Mouse (Mus musculus): ENCODE measurements around the gene Pcsk5. TPM values are rescaled to one million over a fixed set of nuclear protein-coding genes. Genes with fewer than 3 reads are reported as not detected.

The Pcsk5 gene
- polyA plus RNA-seq, 1 experiment from 2014 or later: 27.8 TPM

- H3K27ac ChIP-seq: peak overlapping the region; percentile 61
- H3K4me2 ChIP-seq: no peak overlapping the region
- no peak overlapping the region for H3K9ac ChIP-seq
- 56% methylated on average over 4 of the region's 4 CpGs for WGBS
- H3K4me1 ChIP-seq: 0 out of 2 replicates have a peak, but pooled peaks cover 5% of the 10 kb centered on the region
- H3K27me3 ChIP-seq: no peaks in the 10 kb centered on the region
- H3K4me3 ChIP-seq (replicated peaks): no peak overlapping the region
- no peaks in the 10 kb centered on the region for H3K36me3 ChIP-seq
- peak; percentile 86; the same call in 1 of the 2 replicates for ATAC-seq (replicated peaks; ENCODE audit: low FRiP score)
- no peaks in the 10 kb centered on the region for H3K9me3 ChIP-seq (replicated peaks)
Observed at GRCm38 (mm10) chr19:17439476-17440189, 397.8 kb downstream of the Pcsk5 start.

DNA sequence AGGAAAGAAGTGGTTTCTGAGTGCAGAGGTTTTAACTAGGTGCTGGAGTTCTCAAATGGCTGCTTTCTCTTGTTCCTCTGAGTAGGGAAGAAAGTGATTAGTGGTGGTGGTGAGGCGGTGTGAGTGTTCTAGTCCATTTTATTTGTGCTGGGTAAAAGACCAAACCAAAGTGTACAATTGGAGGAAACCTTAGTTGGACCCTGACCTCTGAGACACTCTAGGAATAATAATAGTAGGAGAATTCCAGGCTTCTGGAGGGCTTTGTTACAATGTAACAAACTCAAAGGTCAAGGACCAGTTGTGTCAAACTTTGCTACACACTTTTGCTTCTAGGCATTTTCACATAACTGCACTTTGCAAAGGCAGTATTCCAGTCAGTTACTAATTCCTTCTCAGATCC lies 400.8 kb downstream of the Pcsk5 start:
- Histone ChIP-seq H3K4me3 (replicated peaks) (no peak overlapping the region), H3K27me3 (no peaks in the 10 kb centered on the region), H3K27ac (peak overlapping the region; percentile 33; the same call in 1 of the 2 replicates), H3K4me1 (0 out of 2 replicates have a peak, but pooled peaks cover 5% of the 10 kb centered on the region), H3K4me2 (no peak overlapping the region), H3K36me3 (no peaks in the 10 kb centered on the region), H3K9ac (no peak overlapping the region), H3K9me3 (replicated peaks) (no peaks in the 10 kb centered on the region)
- 79% methylated on average over 1 of the region's 1 CpGs for WGBS
- no peak for ATAC-seq (replicated peaks; ENCODE audit: low FRiP score)

- Histone ChIP-seq H3K9me3 (replicated peaks) (no peaks in the 10 kb centered on the region), H3K9ac (no peak overlapping the region), H3K36me3 (no peaks in the 10 kb centered on the region), H3K27me3 (no peaks in the 10 kb centered on the region), H3K4me1 (no peaks in the 10 kb centered on the region), H3K27ac (no peak overlapping the region), H3K4me2 (no peak overlapping the region), H3K4me3 (replicated peaks) (no peak overlapping the region)
- 84% methylated on average over 2 of the region's 2 CpGs for WGBS
- no peak for ATAC-seq (replicated peaks; ENCODE audit: low FRiP score)
Observed at GRCm38 (mm10) chr19:17428561-17428914, 408.9 kb downstream of the Pcsk5 start.

DNA sequence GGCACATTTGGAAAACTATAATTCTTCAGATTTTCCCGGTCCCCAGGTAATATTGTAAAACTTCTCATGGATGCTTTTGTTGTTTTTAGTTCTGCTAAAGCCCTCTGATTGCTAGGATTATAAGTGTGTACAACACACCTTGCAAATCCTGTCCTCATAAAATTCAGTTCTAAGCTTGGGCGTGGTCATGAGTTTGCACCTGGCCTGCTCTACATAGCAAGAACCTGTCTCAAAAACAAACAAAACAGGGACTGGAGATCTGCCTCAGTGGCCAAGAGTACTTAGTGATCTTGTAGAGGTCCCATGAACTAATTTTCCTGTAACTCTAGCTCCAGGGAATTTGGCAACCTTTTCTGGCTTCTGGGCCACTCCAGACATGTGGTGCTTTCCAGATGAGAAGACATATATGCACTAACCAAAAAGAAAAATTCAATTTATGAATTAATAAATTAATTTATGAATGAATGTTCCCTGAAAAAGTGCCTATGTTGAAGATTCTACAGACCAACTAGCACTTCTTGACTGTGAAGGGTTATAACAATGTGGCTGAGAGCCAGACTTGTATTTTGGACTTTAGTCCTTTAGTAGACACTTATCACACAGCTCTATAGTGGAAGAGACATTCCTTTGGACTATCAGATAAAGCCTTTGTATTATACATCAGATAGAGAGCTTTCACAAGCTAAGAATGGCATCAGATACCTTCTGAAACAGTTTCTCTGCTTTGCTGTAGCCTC lies 409.4 kb downstream of the Pcsk5 start:
- no peaks in the 10 kb centered on the region for H3K36me3 ChIP-seq
- no peak overlapping the region for H3K27ac ChIP-seq
- ATAC-seq (replicated peaks; ENCODE audit: low FRiP score): no peak
- no peaks in the 10 kb centered on the region for H3K4me1 ChIP-seq
- H3K9me3 ChIP-seq (replicated peaks): no peaks in the 10 kb centered on the region
- no peak overlapping the region for H3K9ac ChIP-seq
- no peak overlapping the region for H3K4me2 ChIP-seq
- 95% methylated on average over 2 of the region's 2 CpGs for WGBS
- H3K27me3 ChIP-seq: no peaks in the 10 kb centered on the region
- H3K4me3 ChIP-seq (replicated peaks): no peak overlapping the region

- H3K9me3 ChIP-seq (replicated peaks): no peaks in the 10 kb centered on the region
- no peak overlapping the region for H3K27ac ChIP-seq
- no peak overlapping the region for H3K9ac ChIP-seq
Observed at GRCm38 (mm10) chr19:17423306-17423705, 414.1 kb downstream of the Pcsk5 start.

DNA sequence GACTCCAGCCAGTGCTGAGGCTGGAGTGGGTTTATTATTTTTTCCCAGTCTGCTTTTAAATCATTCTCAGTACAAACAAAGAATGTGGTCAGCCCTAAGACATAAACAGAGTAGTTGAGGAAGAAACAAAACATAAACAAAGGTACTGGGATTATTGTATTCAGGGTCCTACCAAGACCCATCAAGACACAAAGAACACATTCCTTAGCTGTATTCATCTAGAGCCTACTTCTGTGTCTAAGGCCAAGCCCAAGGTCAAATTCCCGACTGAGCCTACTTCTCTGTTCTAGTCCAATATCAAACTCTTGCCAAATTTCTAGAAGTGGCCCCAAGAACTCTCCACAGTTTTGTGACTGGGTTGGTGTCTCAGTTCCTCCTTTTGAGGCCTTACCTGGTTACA lies 419.6 kb downstream of the Pcsk5 start:
- Histone ChIP-seq H3K27me3 (no peaks in the 10 kb centered on the region), H3K4me1 (0 out of 2 replicates have a peak, but pooled peaks cover 4% of the 10 kb centered on the region), H3K4me2 (no peak overlapping the region), H3K4me3 (replicated peaks) (no peak overlapping the region), H3K9ac (no peak overlapping the region), H3K36me3 (no peaks in the 10 kb centered on the region), H3K27ac (no peak overlapping the region), H3K9me3 (replicated peaks) (no peaks in the 10 kb centered on the region)
- no peak for ATAC-seq (replicated peaks; ENCODE audit: low FRiP score)
- whole genome bisulfite sequencing: 66% methylated on average over 1 of the region's 1 CpGs

More at GRCm38 (mm10) chr19:17423306-17423705, 414.1 kb downstream of the Pcsk5 start:
- no peak overlapping the region for H3K4me2 ChIP-seq
- ATAC-seq (replicated peaks; ENCODE audit: low FRiP score): no peak
- no peak overlapping the region for H3K4me3 ChIP-seq (replicated peaks)
- H3K36me3 ChIP-seq: no peaks in the 10 kb centered on the region
- H3K4me1 ChIP-seq: 0 out of 2 replicates have a peak, but pooled peaks cover 4% of the 10 kb centered on the region
- 78% methylated on average over 3 of the region's 3 CpGs for WGBS
- H3K27me3 ChIP-seq: no peaks in the 10 kb centered on the region

GRCm38 (mm10) chr19:17412915-17413459 lies 424.4 kb downstream of the Pcsk5 start:
- H3K4me3 ChIP-seq (replicated peaks): no peak overlapping the region
- no peak overlapping the region for H3K4me2 ChIP-seq
- no peaks in the 10 kb centered on the region for H3K4me1 ChIP-seq
- no peak overlapping the region for H3K27ac ChIP-seq
- H3K9ac ChIP-seq: no peak overlapping the region
- WGBS: 48% methylated on average over 4 of the region's 4 CpGs
- ATAC-seq (replicated peaks; ENCODE audit: low FRiP score): peak; percentile 46; the same call in 1 of the 2 replicates
- no peaks in the 10 kb centered on the region for H3K9me3 ChIP-seq (replicated peaks)
- no peaks in the 10 kb centered on the region for H3K36me3 ChIP-seq
- no peaks in the 10 kb centered on the region for H3K27me3 ChIP-seq

DNA sequence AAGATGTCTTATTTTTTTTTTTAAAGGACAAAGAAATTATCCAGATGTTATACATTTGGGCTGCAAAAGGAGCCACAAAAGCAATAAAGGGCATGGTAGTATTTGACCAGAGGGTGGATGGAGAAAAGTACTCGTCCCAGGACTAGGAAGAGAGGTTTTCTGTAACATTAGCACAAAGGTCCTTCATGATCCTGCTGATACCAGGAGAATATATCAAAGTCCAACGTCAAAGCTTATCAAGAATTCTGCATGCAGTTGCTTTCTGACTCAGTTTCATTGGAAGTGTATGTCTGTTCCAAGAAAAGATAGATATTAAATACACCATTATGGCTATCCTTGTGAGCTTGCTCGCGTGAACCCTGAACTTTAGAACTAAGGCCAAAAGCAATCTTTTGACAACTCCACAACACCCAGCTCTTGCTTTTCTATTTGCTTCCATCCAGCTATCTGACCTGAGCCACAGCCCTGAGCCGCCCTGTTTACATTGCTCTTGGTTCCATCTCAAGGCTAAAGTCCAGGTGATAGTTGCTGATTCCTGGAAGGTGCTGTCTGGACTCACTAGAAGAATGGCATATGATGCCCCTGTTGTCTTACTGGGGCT lies 426.9 kb downstream of the Pcsk5 start:
- H3K9me3 ChIP-seq (replicated peaks): peaks cover 4% of the 10 kb centered on the region; the same call in 1 of the 2 replicates
- no peak overlapping the region for H3K27ac ChIP-seq
- no peak overlapping the region for H3K9ac ChIP-seq
- no peak overlapping the region for H3K4me3 ChIP-seq (replicated peaks)
- no peaks in the 10 kb centered on the region for H3K27me3 ChIP-seq
- no peaks in the 10 kb centered on the region for H3K36me3 ChIP-seq
- no peak overlapping the region for H3K4me2 ChIP-seq
- H3K4me1 ChIP-seq: no peaks in the 10 kb centered on the region
- 83% methylated on average over 5 of the region's 5 CpGs for WGBS
- no peak for ATAC-seq (replicated peaks; ENCODE audit: low FRiP score)

DNA sequence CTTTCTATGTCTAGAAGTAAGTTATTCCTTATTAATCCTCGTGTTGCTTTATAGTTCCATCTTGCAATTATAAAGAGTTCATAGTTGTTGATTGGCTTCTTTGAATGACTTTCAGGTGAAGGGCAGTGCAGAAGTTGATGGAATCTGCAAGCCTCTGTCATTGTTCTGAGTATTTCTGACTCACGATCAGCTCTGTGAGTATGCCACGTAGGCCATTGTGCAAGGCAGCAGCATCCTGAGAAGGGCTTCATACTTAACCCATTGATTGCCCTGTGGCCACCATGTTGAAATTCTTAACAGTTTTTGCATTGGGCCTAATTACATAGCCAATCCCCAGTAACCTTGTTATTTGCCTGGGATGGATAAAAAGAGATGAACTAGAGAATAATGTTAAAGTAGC lies 428.1 kb downstream of the Pcsk5 start:
- Histone ChIP-seq H3K27me3 (no peaks in the 10 kb centered on the region), H3K9ac (no peak overlapping the region), H3K4me1 (no peaks in the 10 kb centered on the region), H3K4me3 (replicated peaks) (no peak overlapping the region), H3K4me2 (no peak overlapping the region), H3K27ac (no peak overlapping the region), H3K36me3 (no peaks in the 10 kb centered on the region), H3K9me3 (replicated peaks) (peaks cover 4% of the 10 kb centered on the region; the same call in 1 of the 2 replicates)
- 73% methylated on average over 3 of the region's 3 CpGs for WGBS
- no peak for ATAC-seq (replicated peaks; ENCODE audit: low FRiP score)

- Histone ChIP-seq H3K4me2 (no peak overlapping the region), H3K4me1 (no peaks in the 10 kb centered on the region), H3K27me3 (no peaks in the 10 kb centered on the region), H3K9ac (no peak overlapping the region), H3K27ac (no peak overlapping the region), H3K36me3 (no peaks in the 10 kb centered on the region), H3K4me3 (replicated peaks) (no peak overlapping the region), H3K9me3 (replicated peaks) (peaks cover 4% of the 10 kb centered on the region; the same call in 1 of the 2 replicates)
- no peak for ATAC-seq (replicated peaks; ENCODE audit: low FRiP score)
Observed at GRCm38 (mm10) chr19:17408591-17408990, 428.8 kb downstream of the Pcsk5 start.

- Histone ChIP-seq H3K4me3 (replicated peaks) (no peak overlapping the region), H3K27me3 (no peaks in the 10 kb centered on the region)
Observed at GRCm38 (mm10) chr19:17406823-17407222, 430.6 kb downstream of the Pcsk5 start.

DNA sequence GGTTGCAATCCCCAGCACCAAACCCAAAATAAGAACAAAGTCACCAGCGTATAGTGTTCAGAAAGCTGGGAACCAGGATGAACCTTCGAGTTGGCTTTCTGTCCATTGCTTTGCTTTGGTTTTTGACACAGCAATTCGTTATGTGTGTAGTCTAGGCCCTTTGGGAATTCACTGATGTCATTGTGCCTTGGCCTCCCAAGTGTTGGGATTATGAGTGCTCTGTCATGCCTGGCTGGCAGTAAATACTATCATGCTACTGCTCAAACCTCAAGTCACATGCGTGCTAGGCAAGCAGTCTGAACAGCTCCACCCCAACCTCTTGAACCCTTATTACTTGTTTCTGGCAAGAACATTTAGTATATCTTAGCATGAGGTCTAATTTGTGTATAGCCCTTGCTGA lies 434.3 kb downstream of the Pcsk5 start:
- H3K9me3 ChIP-seq (replicated peaks): peaks cover 4% of the 10 kb centered on the region; the same call in 1 of the 2 replicates
- H3K27ac ChIP-seq: no peak overlapping the region
- no peak overlapping the region for H3K4me2 ChIP-seq
- H3K4me1 ChIP-seq: no peaks in the 10 kb centered on the region
- no peak for ATAC-seq (replicated peaks; ENCODE audit: low FRiP score)
- no peak overlapping the region for H3K4me3 ChIP-seq (replicated peaks)
- H3K9ac ChIP-seq: no peak overlapping the region
- 89% methylated on average over 4 of the region's 4 CpGs for WGBS
- peaks cover 29% of the 10 kb centered on the region for H3K36me3 ChIP-seq
- no peaks in the 10 kb centered on the region for H3K27me3 ChIP-seq

More at GRCm38 (mm10) chr19:17406823-17407222, 430.6 kb downstream of the Pcsk5 start:
- Histone ChIP-seq H3K4me2 (no peak overlapping the region), H3K9me3 (replicated peaks) (peaks cover 4% of the 10 kb centered on the region; the same call in 1 of the 2 replicates), H3K36me3 (no peaks in the 10 kb centered on the region), H3K27ac (no peak overlapping the region), H3K9ac (no peak overlapping the region), H3K4me1 (no peaks in the 10 kb centered on the region)
- no peak for ATAC-seq (replicated peaks; ENCODE audit: low FRiP score)
- WGBS: 95% methylated on average over 5 of the region's 5 CpGs

All from kidney, embryonic 15.5 days (tissue).